Mouse (Mus musculus) hindlimb bud, embryonic 11.5 days (tissue): ENCODE results near the gene Gpr68.

Experiments
- DNase-seq: peaks from one replicate; pipeline ENCODE4 v3.0.0-alpha.2; 2012; ENCODE audit warnings: low read depth, low spot score; ENCODE audit errors: extremely low spot score

The Gpr68 gene

DNA sequence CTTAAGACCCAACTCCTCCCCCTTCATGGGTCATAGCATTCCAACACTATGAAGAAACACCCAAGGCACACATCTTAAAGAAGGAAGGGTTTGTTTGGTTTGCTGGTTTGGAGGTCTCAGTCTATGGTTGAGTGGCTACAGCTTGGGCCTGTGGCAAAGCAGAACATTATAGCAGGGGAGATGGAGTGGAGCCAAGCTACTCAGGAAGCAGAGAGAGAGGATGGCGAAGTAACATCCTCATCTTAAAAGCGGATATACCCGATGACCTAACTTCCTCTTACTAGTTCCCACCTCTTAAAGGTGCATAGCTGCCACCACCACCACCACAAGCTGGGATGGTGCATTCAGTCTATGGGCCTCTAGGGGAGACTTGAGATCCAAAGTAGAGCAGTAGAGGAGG is 70.8 kb downstream of the Gpr68 start:
- no peak for DNase-seq

DNA sequence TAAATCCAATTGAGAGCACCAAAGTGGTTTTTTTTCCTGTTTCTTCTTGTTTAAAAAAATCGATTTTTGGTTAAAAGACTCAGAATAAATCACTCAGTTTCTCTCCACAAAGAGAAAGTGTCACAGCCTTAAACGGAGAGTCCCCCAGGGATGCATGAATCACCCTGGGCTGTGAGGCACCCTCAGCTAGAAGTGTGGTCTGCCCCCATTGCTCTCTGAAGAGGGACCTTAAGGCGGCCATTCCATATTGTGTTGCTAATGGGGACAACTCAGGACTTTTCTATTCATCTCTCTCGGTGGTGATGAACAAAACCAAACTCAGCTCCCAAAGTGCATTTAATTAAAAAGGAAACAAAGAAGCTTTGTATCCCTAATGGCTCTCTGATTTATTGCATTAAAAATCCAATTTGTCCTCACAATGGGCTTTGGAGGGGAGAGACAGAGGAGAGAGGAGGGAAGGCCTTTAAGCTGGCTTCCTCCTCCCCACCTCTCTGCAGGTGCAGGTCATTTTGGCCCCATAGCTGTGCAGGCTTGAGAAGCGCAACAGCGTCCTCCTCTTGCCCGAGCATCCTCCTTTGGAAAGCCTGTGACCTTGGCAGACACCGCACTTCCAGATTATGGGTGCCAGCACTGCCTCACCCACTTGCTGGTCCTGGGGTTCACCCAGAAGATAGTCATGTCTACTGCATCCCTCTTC is 76.2 kb downstream of the Gpr68 start:
- no peak for DNase-seq

DNA sequence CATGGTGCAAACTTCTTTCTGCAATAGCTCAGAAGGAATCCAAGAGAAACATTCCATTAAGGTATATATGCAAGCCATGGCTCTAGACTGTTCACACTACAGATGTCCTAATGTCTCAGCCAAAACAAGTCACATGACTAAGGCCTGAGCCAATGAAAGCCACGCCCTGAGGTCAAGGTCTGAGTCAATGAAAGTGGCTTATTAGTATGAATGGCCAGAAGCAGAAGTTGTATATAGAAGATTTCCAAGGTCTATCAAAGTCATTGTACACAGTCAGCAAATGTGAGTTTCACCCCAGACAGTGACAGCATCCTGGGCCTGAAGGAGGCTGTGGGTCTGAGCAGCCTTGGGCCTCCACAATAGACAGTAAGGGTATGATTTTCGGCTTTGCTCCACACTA is 77.0 kb downstream of the Gpr68 start:
- DNase-seq, result no peak
